Mouse (Mus musculus) C2C12 (cell line): Measurements from ENCODE around the gene Dmgdh. TPM values are rescaled to one million over a fixed set of nuclear protein-coding genes. Genes with fewer than 3 reads are reported as not detected.

Experiments used
- H3K27me3 ChIP-seq: one replicate; pipeline ENCODE4 v1.6.1; 2011; ENCODE audit not compliant: control insufficient read depth, insufficient read depth, insufficient read length
- H3K36me3 ChIP-seq: one replicate; pipeline ENCODE4 v1.6.1; 2011; ENCODE audit not compliant: control insufficient read depth, insufficient read depth
- H3K4me3 ChIP-seq: one replicate; pipeline ENCODE4 v1.5.1; 2011; ENCODE audit warnings: mild to moderate bottlenecking, control low read depth; ENCODE audit not compliant: poor library complexity, insufficient read depth, severe bottlenecking
- H3K79me2 ChIP-seq: one replicate; pipeline ENCODE4 v1.6.1; 2011; ENCODE audit not compliant: control insufficient read depth, insufficient read depth
- H3K79me3 ChIP-seq: one replicate; pipeline ENCODE4 v1.6.1; 2011; ENCODE audit warnings: low read depth, control low read depth
- H3ac ChIP-seq: one replicate; pipeline ENCODE3; 2011; ENCODE audit warnings: low read depth; ENCODE audit not compliant: control insufficient read depth, insufficient read length
- CEBPB ChIP-seq: IDR thresholded peaks from one replicate; pipeline ENCODE4 v1.6.1; 2011; ENCODE audit warnings: low read depth, mild to moderate bottlenecking, control low read depth, moderate library complexity
- CTCF ChIP-seq: IDR thresholded peaks from one replicate; pipeline ENCODE4 v1.5.1; 2011; ENCODE audit not compliant: control insufficient read depth, insufficient read depth, insufficient read length
- FOSL1 ChIP-seq: IDR thresholded peaks from one replicate; pipeline ENCODE4 v1.8.0; 2011; ENCODE audit warnings: mild to moderate bottlenecking, low read length; ENCODE audit not compliant: poor library complexity, insufficient read depth, severe bottlenecking
- MAX ChIP-seq: IDR thresholded peaks from one replicate; pipeline ENCODE4 v1.6.1; 2011; ENCODE audit warnings: mild to moderate bottlenecking, control low read depth
- MYOD1 ChIP-seq: IDR thresholded peaks from one replicate; pipeline ENCODE4 v1.6.1; 2011; ENCODE audit warnings: low read depth; ENCODE audit not compliant: control insufficient read depth, insufficient read length
- MYOG ChIP-seq: IDR thresholded peaks from one replicate; pipeline ENCODE4 v1.6.1; 2011; ENCODE audit not compliant: control insufficient read depth, insufficient read length; ENCODE audit errors: extremely low read depth
- USF1 ChIP-seq: IDR thresholded peaks from one replicate; pipeline ENCODE4 v1.6.1; 2011; ENCODE audit warnings: low read depth, mild to moderate bottlenecking, control low read depth, moderate library complexity
- polyA plus RNA-seq: library from polyadenylated mRNA; unstranded; fragments of >200 nt; fragmentation: generic; extraction: Trizol; gene quantifications from one replicate; pipeline ENCODE4 v1.2.1, GENCODE M21; 2012; ENCODE audit warnings: missing spikeins

The Dmgdh gene
- polyA plus RNA-seq, 1 experiment: not detected

- TF ChIP-seq FOSL1: no peak
- no peak overlapping the region for H3ac ChIP-seq
- no peaks in the 10 kb centered on the region for H3K27me3 ChIP-seq
- H3K79me3 ChIP-seq: no peaks in the 10 kb centered on the region
- H3K79me2 ChIP-seq: no peaks in the 10 kb centered on the region
- H3K36me3 ChIP-seq: no peaks in the 10 kb centered on the region
- H3K4me3 ChIP-seq: no peak overlapping the region
Observed at GRCm38 (mm10) chr13:93687321-93687720, 13.1 kb downstream of the Dmgdh start.

GRCm38 (mm10) chr13:93689566-93689965, 15.3 kb downstream of the Dmgdh start:
- no peaks in the 10 kb centered on the region for H3K79me2 ChIP-seq
- no peaks in the 10 kb centered on the region for H3K36me3 ChIP-seq
- no peak for TF ChIP-seq MYOG
- TF ChIP-seq MYOD1: no peak
- no peak for TF ChIP-seq USF1
- TF ChIP-seq CEBPB: no peak
- no peak for TF ChIP-seq MAX
- no peak for TF ChIP-seq CTCF
- no peak for TF ChIP-seq FOSL1
- no peak overlapping the region for H3K4me3 ChIP-seq
- no peaks in the 10 kb centered on the region for H3K79me3 ChIP-seq
- H3K27me3 ChIP-seq: no peaks in the 10 kb centered on the region
- no peak overlapping the region for H3ac ChIP-seq

- no peak overlapping the region for H3K4me3 ChIP-seq
- H3K27me3 ChIP-seq: no peaks in the 10 kb centered on the region
- H3K36me3 ChIP-seq: no peaks in the 10 kb centered on the region
- no peaks in the 10 kb centered on the region for H3K79me3 ChIP-seq
- TF ChIP-seq MYOD1 (no peak), FOSL1 (no peak), MAX (no peak), CTCF (no peak), USF1 (no peak), MYOG (no peak), CEBPB (no peak)
- H3K79me2 ChIP-seq: no peaks in the 10 kb centered on the region
- H3ac ChIP-seq: no peak overlapping the region
Observed at GRCm38 (mm10) chr13:93690821-93691220, 16.6 kb downstream of the Dmgdh start.

GRCm38 (mm10) chr13:93698866-93699265, 24.6 kb downstream of the Dmgdh start:
- no peak for TF ChIP-seq FOSL1
- TF ChIP-seq CTCF: no peak
- no peak for TF ChIP-seq USF1
- Histone ChIP-seq H3K79me2 (no peaks in the 10 kb centered on the region), H3K27me3 (peaks cover 5% of the 10 kb centered on the region), H3K4me3 (no peak overlapping the region), H3K79me3 (no peaks in the 10 kb centered on the region), H3ac (no peak overlapping the region), H3K36me3 (no peaks in the 10 kb centered on the region)

GRCm38 (mm10) chr13:93705697-93706096, 31.5 kb downstream of the Dmgdh start:
- no peaks in the 10 kb centered on the region for H3K36me3 ChIP-seq
- H3K4me3 ChIP-seq: no peak overlapping the region
- H3K27me3 ChIP-seq: peaks cover 14% of the 10 kb centered on the region
- no peaks in the 10 kb centered on the region for H3K79me3 ChIP-seq
- no peaks in the 10 kb centered on the region for H3K79me2 ChIP-seq
- no peak overlapping the region for H3ac ChIP-seq
- TF ChIP-seq FOSL1 (no peak), CTCF (no peak), MYOG (no peak), USF1 (no peak), MAX (no peak), CEBPB (no peak), MYOD1 (no peak)

- Histone ChIP-seq H3K36me3 (no peaks in the 10 kb centered on the region), H3K27me3 (peaks cover 15% of the 10 kb centered on the region), H3K79me2 (no peaks in the 10 kb centered on the region), H3K79me3 (no peaks in the 10 kb centered on the region), H3K4me3 (no peak overlapping the region), H3ac (no peak overlapping the region)
- no peak for TF ChIP-seq USF1
- TF ChIP-seq MYOG: no peak
- no peak for TF ChIP-seq CEBPB
- TF ChIP-seq MYOD1: no peak
- no peak for TF ChIP-seq FOSL1
- TF ChIP-seq CTCF: no peak
- no peak for TF ChIP-seq MAX
Observed at GRCm38 (mm10) chr13:93707271-93707670, 33.0 kb downstream of the Dmgdh start.
